Mouse (Mus musculus) v-Abl transformed pro-B cells (cell line): Measurements from ENCODE around the gene Trpm8.

Source experiments
- in situ Hi-C, 2 experiments: fragments of 400-800 bp; cut with MboI; formaldehyde crosslinking; loops; one replicate each; pipeline ENCODE4 v1.15.1; 2025; ENCODE audit not compliant: unreplicated experiment in 2 of 2

Gene Trpm8

GRCm38 (mm10) chr1:88263778-88264177, 13.7 kb upstream of the Trpm8 start:
- in situ Hi-C loops, result no loop called here

GRCm38 (mm10) chr1:88264237-88264868, 13.1 kb upstream of the Trpm8 start:
- in situ Hi-C loops, result no loop called here

GRCm38 (mm10) chr1:88264869-88265240, 12.6 kb upstream of the Trpm8 start:
- in situ Hi-C loops, result no loop called here

- in situ Hi-C loops, result no loop called here
These were observed 11.3 kb upstream of the Trpm8 start for GRCm38 (mm10) chr1:88266123-88266522.

GRCm38 (mm10) chr1:88267489-88267888, 10.0 kb upstream of the Trpm8 start:
- in situ Hi-C loops, result no loop called here

- in situ Hi-C loops, result no loop called here
These were observed 9.4 kb upstream of the Trpm8 start for GRCm38 (mm10) chr1:88268070-88268469.

GRCm38 (mm10) chr1:88269539-88270309, 7.7 kb upstream of the Trpm8 start:
- in situ Hi-C loops, result no loop called here

GRCm38 (mm10) chr1:88272851-88273250, 4.6 kb upstream of the Trpm8 start:
- in situ Hi-C loops, result no loop called here

- in situ Hi-C loops, result no loop called here
These were observed 4.1 kb upstream of the Trpm8 start for GRCm38 (mm10) chr1:88273326-88273725.

GRCm38 (mm10) chr1:88273832-88274231, 3.6 kb upstream of the Trpm8 start:
- in situ Hi-C loops, result no loop called here

- in situ Hi-C loops, result loop anchor here (25.0 kb wide), 4 partner anchors 512 to 1662 kb away; partner anchors contain the start of gene Atg16l1 (in 1 of the 2)
These were observed 2.9 kb upstream of the Trpm8 start for GRCm38 (mm10) chr1:88274371-88275077.

- in situ Hi-C loops, result loop anchor here (25.0 kb wide), 4 partner anchors 513 to 1663 kb away; partner anchors contain the start of gene Atg16l1 (in 1 of the 2)
These were observed 2.3 kb upstream of the Trpm8 start for GRCm38 (mm10) chr1:88275078-88275680.

- in situ Hi-C loops, result loop anchor here (25.0 kb wide), 4 partner anchors 514 to 1664 kb away; partner anchors contain the start of gene Atg16l1 (in 1 of the 2)
These were observed 1.6 kb upstream of the Trpm8 start for GRCm38 (mm10) chr1:88275698-88276523.

- in situ Hi-C loops, result loop anchor here (25.0 kb wide), 4 partner anchors 514 to 1664 kb away; partner anchors contain the start of gene Atg16l1 (in 1 of the 2)
These were observed 850 bp upstream of the Trpm8 start for GRCm38 (mm10) chr1:88276524-88277097.

- in situ Hi-C loops, result loop anchor here (25.0 kb wide), 4 partner anchors 516 to 1666 kb away; partner anchors contain the start of gene Atg16l1 (in 1 of the 2)
These were observed 504 bp downstream of the Trpm8 start for GRCm38 (mm10) chr1:88277818-88278511.

- in situ Hi-C loops, result loop anchor here (5.0 to 25.0 kb wide), 7 partner anchors 127 to 1667 kb away; partner anchors contain the start of genes Atg16l1 (in 1 of the 2) and Usp40 (in 1 of the 2)
These were observed 1.9 kb downstream of the Trpm8 start for GRCm38 (mm10) chr1:88279111-88280005.

- in situ Hi-C loops, result loop anchor here (5.0 to 25.0 kb wide), 7 partner anchors 128 to 1668 kb away; partner anchors contain the start of genes Atg16l1 (in 1 of the 2) and Usp40 (in 1 of the 2)
These were observed 2.7 kb downstream of the Trpm8 start for GRCm38 (mm10) chr1:88280006-88280690.
